Mouse (Mus musculus): Measurements from ENCODE around the gene Gm9774.

The Gm9774 gene

GRCm38 (mm10) chr3:92429323-92429722, at the start of gene Gm9774:
Gene Gm9774, minus strand, starts transcription at chr3:92429423.
- DNase-seq (ENCODE audit: low read depth, low spot score): no peak

GRCm38 (mm10) chr3:92470111-92470510, 40.9 kb upstream of the Gm9774 start:
- no peak for DNase-seq (ENCODE audit: low read depth, low spot score)

GRCm38 (mm10) chr3:92467424-92467823, 38.2 kb upstream of the Gm9774 start:
- no peak for DNase-seq (ENCODE audit: low read depth, low spot score)

- no peak for DNase-seq (ENCODE audit: low read depth, low spot score)
These were observed 37.4 kb upstream of the Gm9774 start for GRCm38 (mm10) chr3:92466576-92466975.

- DNase-seq (ENCODE audit: low read depth, low spot score): no peak
These were observed 29.4 kb upstream of the Gm9774 start, which contains the start of gene Sprr3 for GRCm38 (mm10) chr3:92458620-92459019. Gene Sprr3, minus strand, starts transcription at chr3:92458720.

- no peak for DNase-seq (ENCODE audit: low read depth, low spot score)
These were observed 25.9 kb upstream of the Gm9774 start for GRCm38 (mm10) chr3:92455151-92455550.

GRCm38 (mm10) chr3:92440177-92440576, 11.0 kb upstream of the Gm9774 start:
- DNase-seq (ENCODE audit: low read depth, low spot score): no peak

- DNase-seq (ENCODE audit: low read depth, low spot score): no peak
These were observed 9.5 kb upstream of the Gm9774 start, which contains the start of gene Sprr1b for GRCm38 (mm10) chr3:92438689-92439088. Gene Sprr1b, minus strand, starts transcription at chr3:92438789.

GRCm38 (mm10) chr3:92432282-92432681, 3.1 kb upstream of the Gm9774 start, which contains the start of gene Sprr2k:
Gene Sprr2k, plus strand, starts transcription at chr3:92432582.
- DNase-seq (ENCODE audit: low read depth, low spot score): no peak

- no peak for DNase-seq (ENCODE audit: low read depth, low spot score)
These were observed 11.4 kb downstream of the Gm9774 start, which contains the start of gene Sprr2j-ps for GRCm38 (mm10) chr3:92417782-92418181. Gene Sprr2j-ps, plus strand, starts transcription at chr3:92418082.

- no peak for DNase-seq (ENCODE audit: low read depth, low spot score)
These were observed 21.5 kb downstream of the Gm9774 start, which contains the start of gene Sprr2i for GRCm38 (mm10) chr3:92407691-92408090. Gene Sprr2i, plus strand, starts transcription at chr3:92407991.

- no peak for DNase-seq (ENCODE audit: low read depth, low spot score)
These were observed 34.9 kb downstream of the Gm9774 start for GRCm38 (mm10) chr3:92394301-92394700.

- DNase-seq (ENCODE audit: low read depth, low spot score): no peak
These were observed 43.8 kb downstream of the Gm9774 start, which contains the start of gene Sprr2h for GRCm38 (mm10) chr3:92385385-92385784. Gene Sprr2h, plus strand, starts transcription at chr3:92385685.

Measured in ES-CJ7 (cell line).